Mouse (Mus musculus) R1 (cell line): ENCODE measurements at regions not wholly inside any gene's neighbourhood (a gene's known extent, or its start where the extent isn't known, plus 50 kb on each side); places are given as distances from the start of the nearest gene placed in this dataset.

Experiments
- DNase-seq: peaks from one replicate; pipeline ENCODE4 v3.0.0-alpha.2; 2018; ENCODE audit warnings: low read depth, low spot score

- no peak for DNase-seq
Measured at GRCm38 (mm10) chr3:60310402-60310801, 162.2 kb upstream of the Mbnl1 start.

- no peak for DNase-seq
Measured at GRCm38 (mm10) chr3:60311178-60311577, 161.5 kb upstream of the Mbnl1 start.

- DNase-seq, result no peak
Measured at GRCm38 (mm10) chr3:60320213-60320936, 152.3 kb upstream of the Mbnl1 start.

GRCm38 (mm10) chr3:60323514-60323913 is 149.1 kb upstream of the Mbnl1 start:
- no peak for DNase-seq

GRCm38 (mm10) chr3:60324416-60324815 is 148.2 kb upstream of the Mbnl1 start:
- DNase-seq, result no peak

GRCm38 (mm10) chr3:60324969-60325368 is 147.7 kb upstream of the Mbnl1 start:
- no peak for DNase-seq

- DNase-seq, result no peak
Measured at GRCm38 (mm10) chr3:60332460-60332859, 140.2 kb upstream of the Mbnl1 start.

GRCm38 (mm10) chr3:60333669-60334068 is 139.0 kb upstream of the Mbnl1 start:
- no peak for DNase-seq

GRCm38 (mm10) chr3:60334133-60334532 is 138.5 kb upstream of the Mbnl1 start:
- DNase-seq, result no peak

GRCm38 (mm10) chr3:60346390-60346789 is 126.2 kb upstream of the Mbnl1 start:
- DNase-seq, result peak; percentile 11

GRCm38 (mm10) chr3:60347049-60347448 is 125.6 kb upstream of the Mbnl1 start:
- DNase-seq, result no peak

GRCm38 (mm10) chr3:60371176-60371965 is 101.3 kb upstream of the Mbnl1 start:
- no peak for DNase-seq

GRCm38 (mm10) chr3:60373662-60374061 is 99.0 kb upstream of the Mbnl1 start:
- DNase-seq, result no peak

- DNase-seq, result no peak
Measured at GRCm38 (mm10) chr3:60388593-60388992, 84.0 kb upstream of the Mbnl1 start.

- no peak for DNase-seq
Measured at GRCm38 (mm10) chr3:60389032-60389431, 83.6 kb upstream of the Mbnl1 start.

GRCm38 (mm10) chr3:60395299-60395698 is 77.3 kb upstream of the Mbnl1 start:
- DNase-seq, result no peak

- DNase-seq, result no peak
Measured at GRCm38 (mm10) chr3:60396971-60397370, 75.7 kb upstream of the Mbnl1 start.

GRCm38 (mm10) chr3:60398796-60399195 is 73.8 kb upstream of the Mbnl1 start:
- no peak for DNase-seq

GRCm38 (mm10) chr3:60402251-60402830 is 70.3 kb upstream of the Mbnl1 start:
- DNase-seq, result no peak

GRCm38 (mm10) chr3:60407426-60407825 is 65.2 kb upstream of the Mbnl1 start:
- no peak for DNase-seq

- DNase-seq, result no peak
Measured at GRCm38 (mm10) chr3:60407906-60408305, 64.7 kb upstream of the Mbnl1 start.

- no peak for DNase-seq
Measured at GRCm38 (mm10) chr3:60408553-60409282, 63.9 kb upstream of the Mbnl1 start.
